Mouse (Mus musculus): ENCODE measurements around the gene Xrcc4.
"Not testable (repeated sequence)": the region's sequence is repeated elsewhere in the genome, so short reads cannot be mapped to it uniquely, and the experiment has no call there.

The Xrcc4 gene

GRCm38 (mm10) chr13:90088962-90089824, at the start of gene Xrcc4, which contains the start of gene Tmem167:
Gene Xrcc4, minus strand, starts transcription at chr13:90089608.
Gene Tmem167, plus strand, starts transcription at chr13:90089123.
- ATAC-seq (ENCODE audit: insufficient number of reproducible peaks, low FRiP score, low TSS enrichment): peak; percentile 99

DNA sequence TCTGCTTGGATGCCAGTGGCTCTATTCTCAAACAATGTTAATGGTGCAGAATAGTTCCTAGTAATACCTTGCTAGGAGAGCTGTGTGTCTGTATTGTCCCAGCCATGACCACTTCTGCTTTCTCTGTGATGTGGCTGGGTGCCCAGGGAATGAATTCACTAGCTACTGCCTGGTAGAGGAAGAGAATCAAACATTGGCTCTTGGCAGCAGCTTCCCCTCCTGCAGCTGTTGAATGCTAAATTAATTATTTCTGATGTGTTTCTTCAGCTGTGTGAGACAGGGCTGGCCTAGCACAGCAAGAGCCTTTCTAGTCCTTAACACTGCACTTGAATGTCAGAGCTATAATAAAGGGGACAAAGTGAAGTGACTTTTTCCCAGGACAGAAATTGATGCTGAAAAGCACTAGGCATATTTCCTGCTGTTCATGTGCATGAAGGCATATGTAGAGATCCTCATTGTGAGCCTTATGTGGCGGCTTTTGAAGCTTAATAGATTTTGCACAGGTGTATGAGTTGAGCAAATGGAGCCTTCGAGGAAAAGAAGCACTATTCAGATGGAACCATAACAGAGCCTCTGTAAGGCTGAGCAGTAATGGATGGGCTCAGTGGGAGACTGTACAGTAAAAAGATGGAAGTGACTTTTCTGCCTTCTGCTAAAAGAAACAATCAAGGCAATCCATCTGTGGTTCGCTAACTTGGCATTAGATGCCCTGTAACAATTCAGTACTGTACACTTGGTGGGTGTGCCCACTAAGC, 46.9 kb upstream of the Xrcc4 start:
- no peak; the same call in 1 of the 2 replicates for ATAC-seq (ENCODE audit: insufficient number of reproducible peaks, low FRiP score, low TSS enrichment)

GRCm38 (mm10) chr13:90111681-90112080, 22.3 kb upstream of the Xrcc4 start:
- ATAC-seq (ENCODE audit: insufficient number of reproducible peaks, low FRiP score, low TSS enrichment): no peak

DNA sequence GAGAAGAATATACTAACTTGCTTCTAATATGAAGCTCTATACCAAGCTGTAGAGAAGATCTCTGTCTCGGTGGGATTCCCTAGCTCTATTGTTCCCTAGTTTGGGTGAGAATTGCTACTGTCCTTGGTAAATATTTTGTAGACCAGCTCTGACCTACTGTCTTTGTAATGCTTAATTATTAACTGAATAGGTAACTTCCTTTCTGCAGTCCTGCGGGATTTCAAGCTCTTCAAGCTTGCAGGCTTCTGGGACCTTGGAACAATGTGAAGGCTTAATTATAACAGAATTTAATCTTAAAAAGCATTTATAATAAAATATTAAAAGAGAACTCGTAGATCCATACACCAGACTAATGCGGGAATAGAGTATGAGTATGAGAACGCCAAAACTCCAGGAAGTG, 19.3 kb upstream of the Xrcc4 start:
- ATAC-seq (ENCODE audit: insufficient number of reproducible peaks, low FRiP score, low TSS enrichment): not testable (repeated sequence)

DNA sequence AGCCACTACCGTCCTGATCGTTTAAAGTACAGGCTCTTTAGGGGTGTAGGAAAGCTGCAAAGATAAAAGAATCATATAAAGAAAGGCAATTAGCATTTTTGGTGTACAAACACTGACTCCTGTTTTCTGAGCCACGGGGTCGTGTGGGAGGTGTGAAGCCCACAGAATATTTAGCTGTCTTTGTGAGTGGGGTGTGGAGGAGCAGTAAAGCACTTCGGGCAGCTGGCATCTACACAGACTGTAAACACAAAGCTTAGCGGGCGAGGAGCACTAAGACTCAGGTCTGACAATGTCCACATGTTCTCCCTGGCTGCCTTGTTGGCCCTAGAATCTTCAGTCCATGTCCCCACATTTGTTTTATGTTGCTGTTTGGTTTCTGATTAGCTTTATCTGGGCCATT, 16.7 kb upstream of the Xrcc4 start:
- no peak for ATAC-seq (ENCODE audit: insufficient number of reproducible peaks, low FRiP score, low TSS enrichment)

- no peak for ATAC-seq (ENCODE audit: insufficient number of reproducible peaks, low FRiP score, low TSS enrichment)
These were observed 12.1 kb upstream of the Xrcc4 start for GRCm38 (mm10) chr13:90101514-90101913.

- peak; percentile 3; the same call in 1 of the 2 replicates for ATAC-seq (ENCODE audit: insufficient number of reproducible peaks, low FRiP score, low TSS enrichment)
These were observed 396 bp upstream of the Xrcc4 start for GRCm38 (mm10) chr13:90089825-90090183.

DNA sequence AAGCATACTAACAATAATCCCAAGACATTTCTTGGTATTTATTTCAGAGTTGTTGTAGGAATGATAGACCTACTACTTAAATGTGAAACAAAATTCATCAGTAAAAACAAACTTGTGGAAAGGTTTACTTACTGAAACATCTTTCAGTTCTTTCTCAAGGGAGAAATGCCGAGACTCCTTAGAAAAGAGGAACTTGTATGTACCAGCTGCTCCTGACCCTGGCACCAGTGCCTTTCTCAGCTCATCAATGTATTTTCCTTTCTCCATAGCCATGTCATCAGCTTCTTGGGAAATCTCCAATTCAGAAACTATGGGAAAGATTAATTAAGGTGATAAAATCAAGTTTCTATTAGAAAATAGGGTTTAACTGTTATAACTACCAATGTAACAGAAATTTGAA, 27.5 kb downstream of the Xrcc4 start:
- no peak for ATAC-seq (ENCODE audit: insufficient number of reproducible peaks, low FRiP score, low TSS enrichment)

DNA sequence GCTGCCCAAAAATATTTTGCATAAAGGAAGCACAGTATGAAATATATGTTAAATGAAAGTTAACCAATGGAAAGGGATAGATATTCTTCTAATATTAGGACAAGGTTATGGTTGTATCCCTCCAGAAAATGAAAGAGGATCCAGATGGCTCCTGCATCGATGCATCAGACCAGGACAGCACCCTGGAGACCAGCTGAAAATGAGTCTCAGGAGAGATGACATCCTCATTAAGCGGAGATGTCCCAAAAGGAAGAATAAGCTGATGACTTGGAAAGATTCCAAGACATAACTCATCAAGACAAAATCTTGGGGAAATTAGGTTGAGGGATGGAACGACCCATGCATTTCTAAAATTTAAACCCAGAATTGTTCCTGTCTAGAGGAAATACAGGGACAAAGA, 37.0 kb downstream of the Xrcc4 start:
- ATAC-seq (ENCODE audit: insufficient number of reproducible peaks, low FRiP score, low TSS enrichment): no peak

DNA sequence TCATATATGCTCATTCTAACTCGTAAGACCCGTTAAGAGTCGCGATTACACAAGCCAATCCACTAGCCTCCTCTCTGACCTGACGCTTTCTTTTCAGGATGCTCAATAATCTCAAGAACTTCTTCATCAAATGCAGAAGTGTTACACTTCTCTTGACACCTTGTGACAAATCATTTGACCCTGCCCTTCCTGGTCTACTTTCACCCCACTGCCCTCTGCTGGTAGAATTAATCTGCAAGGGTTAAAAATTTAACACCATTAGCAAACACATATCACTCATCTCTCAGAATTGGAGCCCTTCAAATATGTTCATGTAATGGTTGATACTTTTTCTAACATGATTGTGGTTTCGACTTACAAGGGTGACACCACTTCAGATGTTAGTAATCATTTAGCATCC, 37.7 kb downstream of the Xrcc4 start:
- no peak for ATAC-seq (ENCODE audit: insufficient number of reproducible peaks, low FRiP score, low TSS enrichment)

DNA sequence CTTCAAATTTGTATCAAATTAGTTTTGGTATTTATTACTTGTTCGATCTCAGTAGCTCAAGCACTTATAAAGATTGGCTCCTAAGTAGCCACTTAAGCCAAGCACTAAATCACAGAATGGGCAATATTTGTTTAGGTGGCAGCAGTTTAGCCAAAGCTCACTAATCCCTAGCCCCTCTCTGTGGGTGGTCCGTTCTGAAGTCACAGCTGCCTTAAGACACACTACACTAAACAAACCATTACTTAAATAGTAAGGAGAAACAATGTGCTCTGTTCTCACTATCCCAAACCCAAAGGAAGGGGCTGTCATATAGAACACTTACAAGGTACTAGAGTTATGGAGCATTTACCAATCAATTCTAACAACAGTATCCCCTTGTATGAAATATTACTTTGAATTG, 49.8 kb downstream of the Xrcc4 start:
- no peak for ATAC-seq (ENCODE audit: insufficient number of reproducible peaks, low FRiP score, low TSS enrichment)

- ATAC-seq (ENCODE audit: insufficient number of reproducible peaks, low FRiP score, low TSS enrichment): no peak
These were observed 56.4 kb downstream of the Xrcc4 start for GRCm38 (mm10) chr13:90032977-90033376.

DNA sequence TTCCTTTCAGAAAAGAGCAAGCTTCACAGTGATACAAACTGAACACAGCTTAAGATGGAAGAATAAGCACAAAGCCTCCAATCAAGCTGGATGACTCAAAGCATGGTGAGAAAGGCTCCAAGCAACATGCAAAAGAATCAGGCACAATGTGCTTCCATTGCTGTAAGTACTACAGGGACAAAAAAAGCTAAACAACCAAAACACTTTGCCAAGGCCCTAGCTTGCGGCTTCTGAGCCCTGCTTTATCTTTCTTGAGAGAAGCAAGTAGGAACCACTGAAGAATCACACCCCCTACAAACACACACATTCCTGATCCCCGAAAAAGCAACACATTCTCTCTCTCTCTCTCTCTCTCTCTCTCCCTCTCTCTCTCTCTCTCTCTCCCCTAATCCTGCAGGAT, 56.9 kb downstream of the Xrcc4 start:
- no peak for ATAC-seq (ENCODE audit: insufficient number of reproducible peaks, low FRiP score, low TSS enrichment)

DNA sequence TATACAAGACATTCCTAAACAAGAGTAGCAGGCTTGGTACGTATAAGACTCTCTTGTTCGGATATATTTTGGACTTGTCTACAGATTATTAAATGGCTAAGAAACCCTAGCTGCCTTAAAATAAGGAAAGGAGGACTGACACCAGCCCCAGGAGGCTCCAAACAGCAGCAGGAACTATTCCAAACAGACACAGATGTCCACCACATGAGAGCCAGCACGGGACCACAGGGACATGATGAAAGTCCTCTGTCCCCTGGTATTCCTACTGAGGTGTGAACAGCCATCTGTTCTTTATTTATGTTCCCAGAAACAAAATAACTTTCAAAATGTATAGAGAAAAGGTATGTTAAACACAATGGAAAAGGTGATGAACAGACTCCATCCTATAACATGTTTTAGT, 58.5 kb downstream of the Xrcc4 start:
- ATAC-seq (ENCODE audit: insufficient number of reproducible peaks, low FRiP score, low TSS enrichment): 0 out of 2 replicates have a peak, but pooled peaks have one; percentile 26

GRCm38 (mm10) chr13:90012620-90013019, 76.8 kb downstream of the Xrcc4 start:
- no peak for ATAC-seq (ENCODE audit: insufficient number of reproducible peaks, low FRiP score, low TSS enrichment)

- ATAC-seq (ENCODE audit: insufficient number of reproducible peaks, low FRiP score, low TSS enrichment): no peak
These were observed 77.2 kb downstream of the Xrcc4 start for GRCm38 (mm10) chr13:90012198-90012597.

- ATAC-seq (ENCODE audit: insufficient number of reproducible peaks, low FRiP score, low TSS enrichment): no peak
These were observed 78.3 kb downstream of the Xrcc4 start for GRCm38 (mm10) chr13:90011129-90011528.

DNA sequence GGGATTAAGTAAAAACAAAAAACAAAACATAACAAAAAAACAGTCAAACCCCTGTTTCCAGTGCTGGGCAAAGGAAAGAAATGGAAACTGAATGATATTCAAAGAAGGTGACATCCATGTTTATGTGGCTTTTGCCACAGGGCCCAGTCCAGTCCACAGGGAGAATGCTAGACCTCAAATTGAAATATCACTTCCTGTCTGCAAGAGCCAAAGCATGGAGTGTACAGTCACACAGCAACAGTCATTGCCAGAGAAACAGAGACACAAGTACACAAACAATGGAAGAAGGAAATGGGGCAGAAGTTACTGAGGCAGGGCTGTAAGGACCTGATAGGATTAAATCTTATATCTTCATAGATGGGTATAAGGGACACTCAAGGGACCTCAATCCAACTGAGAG, 79.6 kb downstream of the Xrcc4 start:
- ATAC-seq (ENCODE audit: insufficient number of reproducible peaks, low FRiP score, low TSS enrichment): no peak

DNA sequence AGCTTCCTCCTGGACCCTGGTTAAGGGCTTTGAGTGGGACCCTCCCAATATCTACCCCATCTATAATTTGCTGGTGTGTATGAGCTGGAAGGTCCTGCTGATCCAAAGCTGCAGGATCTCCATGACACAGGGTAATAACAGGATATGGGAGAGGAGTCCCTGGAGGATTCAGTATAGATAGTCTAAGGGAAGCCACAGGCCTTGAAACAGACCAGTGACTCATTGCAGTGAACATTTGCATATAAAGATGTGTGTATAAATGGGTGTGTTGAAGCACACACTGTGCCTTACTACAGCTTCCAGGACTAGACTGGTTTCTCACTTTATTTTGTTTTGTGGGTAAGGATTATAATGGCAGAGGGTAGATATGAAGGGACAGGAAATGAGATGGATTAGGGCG, 83.8 kb downstream of the Xrcc4 start:
- no peak for ATAC-seq (ENCODE audit: insufficient number of reproducible peaks, low FRiP score, low TSS enrichment)

DNA sequence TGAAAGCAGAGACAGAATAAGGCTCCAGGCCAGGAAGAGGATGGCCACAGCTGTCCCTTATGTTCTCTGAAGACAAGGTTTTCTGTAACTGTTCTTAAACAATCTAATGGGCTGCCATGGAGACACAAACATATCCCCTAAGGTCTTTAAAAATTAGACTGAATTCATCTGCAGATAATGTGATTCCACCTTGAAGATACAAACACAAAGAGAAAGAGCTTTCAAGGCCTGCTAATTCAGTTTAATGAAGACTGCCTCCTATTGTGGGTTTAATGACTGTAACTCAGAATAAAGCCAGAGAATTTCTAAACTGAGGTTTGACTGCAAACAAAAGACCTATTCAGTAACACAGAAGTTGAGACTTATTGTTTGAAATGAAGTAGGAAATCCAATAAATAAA, 91.9 kb downstream of the Xrcc4 start:
- no peak for ATAC-seq (ENCODE audit: insufficient number of reproducible peaks, low FRiP score, low TSS enrichment)

GRCm38 (mm10) chr13:89986087-89986486, 103.3 kb downstream of the Xrcc4 start:
- ATAC-seq (ENCODE audit: insufficient number of reproducible peaks, low FRiP score, low TSS enrichment): no peak

DNA sequence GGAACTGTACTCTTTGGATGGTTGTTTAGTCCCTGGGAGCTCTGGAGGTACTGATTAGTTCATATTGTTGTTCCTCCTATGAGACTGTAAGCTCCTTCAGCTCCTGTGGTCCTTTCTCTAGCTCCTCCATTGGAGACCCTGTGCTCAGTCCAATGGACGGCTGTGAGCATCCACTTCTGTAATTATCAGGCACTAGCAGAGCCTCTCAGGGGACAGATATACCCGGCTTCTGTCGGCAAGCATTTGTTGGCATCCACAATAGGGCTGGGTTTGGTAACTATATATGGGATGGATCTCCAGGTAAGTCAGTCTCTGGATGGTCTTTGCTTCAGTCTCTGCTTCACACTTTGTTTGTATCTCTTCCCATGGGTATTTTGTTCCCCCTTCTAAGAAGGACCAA, 118.5 kb downstream of the Xrcc4 start:
- ATAC-seq (ENCODE audit: insufficient number of reproducible peaks, low FRiP score, low TSS enrichment): no peak
